Mouse (Mus musculus) B cell, adult 2 months (primary cell): ENCODE measurements around the gene Gmeb2.

Experiments used
- DNase-seq, 2 experiments: peaks; one replicate each; pipeline ENCODE4 v3.0.0; 2022

Gene Gmeb2

GRCm38 (mm10) chr2:181287958-181288350 lies at the start of gene Gmeb2:
Gene Gmeb2, minus strand, starts transcription at chr2:181288035.
- DNase-seq, result peak; percentile 92

GRCm38 (mm10) chr2:181334023-181334422 lies 46.2 kb upstream of the Gmeb2 start:
- peak; percentile 81 to 87 for DNase-seq

GRCm38 (mm10) chr2:181332542-181332941 lies 44.7 kb upstream of the Gmeb2 start:
- no peak for DNase-seq

GRCm38 (mm10) chr2:181326098-181326497 lies 38.3 kb upstream of the Gmeb2 start:
- DNase-seq, result no peak

- no peak for DNase-seq
Observed at GRCm38 (mm10) chr2:181322136-181322535, 34.3 kb upstream of the Gmeb2 start.

- no peak for DNase-seq
Observed at GRCm38 (mm10) chr2:181320103-181320499, 32.3 kb upstream of the Gmeb2 start.

- DNase-seq, result peak; percentile 87 to 88
Observed at GRCm38 (mm10) chr2:181319248-181320102, 31.6 kb upstream of the Gmeb2 start, which contains the start of gene Rtel1. Gene Rtel1, plus strand, starts transcription at chr2:181319739.

GRCm38 (mm10) chr2:181314080-181314810 lies 26.4 kb upstream of the Gmeb2 start, which contains the start of gene Stmn3:
Gene Stmn3, minus strand, starts transcription at chr2:181314500.
- DNase-seq, result peak; percentile 37 to 44

- peak in 1 of 2 experiments; percentile 11 for DNase-seq
Observed at GRCm38 (mm10) chr2:181313344-181314079, 25.7 kb upstream of the Gmeb2 start.

- no peak for DNase-seq
Observed at GRCm38 (mm10) chr2:181313006-181313343, 25.1 kb upstream of the Gmeb2 start.

GRCm38 (mm10) chr2:181312435-181312834 lies 24.6 kb upstream of the Gmeb2 start:
- no peak for DNase-seq

GRCm38 (mm10) chr2:181307144-181307804 lies 19.4 kb upstream of the Gmeb2 start:
- DNase-seq, result peak; percentile 68 to 70

- DNase-seq, result no peak
Observed at GRCm38 (mm10) chr2:181304944-181305343, 17.1 kb upstream of the Gmeb2 start.

- peak in 1 of 2 experiments; percentile 9 for DNase-seq
Observed at GRCm38 (mm10) chr2:181302041-181302440, 14.2 kb upstream of the Gmeb2 start.

- no peak for DNase-seq
Observed at GRCm38 (mm10) chr2:181290937-181291336, 3.1 kb upstream of the Gmeb2 start.

GRCm38 (mm10) chr2:181288691-181289090 lies 856 bp upstream of the Gmeb2 start:
- no peak for DNase-seq

- DNase-seq, result peak; percentile 79 to 81
Observed at GRCm38 (mm10) chr2:181287338-181287957, 387 bp downstream of the Gmeb2 start.

- DNase-seq, result peak in 1 of 2 experiments; percentile 6
Observed at GRCm38 (mm10) chr2:181286629-181287337, 1.1 kb downstream of the Gmeb2 start.

- no peak for DNase-seq
Observed at GRCm38 (mm10) chr2:181279968-181280367, 7.9 kb downstream of the Gmeb2 start.

- DNase-seq, result no peak
Observed at GRCm38 (mm10) chr2:181277866-181278265, 10.0 kb downstream of the Gmeb2 start.

- no peak for DNase-seq
Observed at GRCm38 (mm10) chr2:181276766-181277165, 11.1 kb downstream of the Gmeb2 start.
